Mouse (Mus musculus) lung, embryonic 16.5 days (tissue): ENCODE data around the gene Brpf3. TPM values are rescaled to one million over a fixed set of nuclear protein-coding genes. Genes with fewer than 3 reads are reported as not detected.
"Not testable (repeated sequence)": the region's sequence is repeated elsewhere in the genome, so short reads cannot be mapped to it uniquely, and the experiment has no call there.

Experiments
- ATAC-seq: fragments of 200-750 bp; cut with Nextera tagmentation; 2 replicates; pipeline ENCODE4 v1.8.0; 2017; ENCODE audit warnings: low read depth, mild to moderate bottlenecking, moderate library complexity
- H3K27ac ChIP-seq: fragments of 300-500 bp; sonication (generic); 2 replicates; pipeline ENCODE4 v1.5.1; 2014; ENCODE audit warnings: mild to moderate bottlenecking, control low read depth, low read length
- H3K27me3 ChIP-seq: fragments of 300-500 bp; sonication (generic); 2 replicates; pipeline ENCODE4 v1.6.1; 2014; ENCODE audit warnings: low read depth, low read length, mixed read lengths; ENCODE audit not compliant: control insufficient read depth, insufficient read depth
- H3K36me3 ChIP-seq: fragments of 300-500 bp; sonication (generic); 2 replicates; pipeline ENCODE4 v1.6.1; 2014; ENCODE audit warnings: low read length; ENCODE audit not compliant: control insufficient read depth, insufficient read depth
- H3K4me1 ChIP-seq: fragments of 300-500 bp; sonication (generic); replicated peaks from 2 replicates; pipeline ENCODE4 v1.6.1; 2014; ENCODE audit warnings: low read length, mixed read lengths; ENCODE audit not compliant: control insufficient read depth, insufficient read depth
- H3K4me2 ChIP-seq: fragments of 300-500 bp; sonication (generic); 2 replicates; pipeline ENCODE4 v1.6.1; 2014; ENCODE audit warnings: low read depth, low read length, control low read depth
- H3K4me3 ChIP-seq: fragments of 300-500 bp; sonication (generic); 2 replicates; pipeline ENCODE4 v1.5.1; 2014; ENCODE audit warnings: mild to moderate bottlenecking, low read length, control low read depth
- H3K9ac ChIP-seq: fragments of 300-500 bp; sonication (generic); 2 replicates; pipeline ENCODE4 v1.6.1; 2014; ENCODE audit warnings: low read length, control low read depth
- H3K9me3 ChIP-seq: fragments of 300-500 bp; sonication (generic); 2 replicates; pipeline ENCODE4 v1.6.1; 2016; ENCODE audit warnings: low read length; ENCODE audit not compliant: control insufficient read depth
- WGBS: fragments of 180-500 bp; shearing (Covaris S2); extraction: QIAGEN DNeasy Blood & Tissue Kit; methylation state at CpG from one replicate; pipeline ENCODE4 v1.1.7; 2014; 5-methylcytosine and 5-hydroxymethylcytosine counted together
- polyA plus RNA-seq: library from polyadenylated mRNA; unstranded; fragments of >200 nt; fragmentation: Nextera tagmentation; extraction: Ambion mirVana; gene quantifications from 2 replicates; pipeline ENCODE4 v1.2.1, GENCODE M21; 2015

Brpf3 gene
- polyA plus RNA-seq, 1 experiment from 2014 or later, result 9.5 TPM

GRCm38 (mm10) chr17:28834676-28835075 is 33.8 kb downstream of the Brpf3 start:
- H3K4me2 ChIP-seq, result no peak overlapping the region
- 0 out of 2 replicates have a peak, but pooled peaks cover 4% of the 10 kb centered on the region for H3K4me1 ChIP-seq
- no peak overlapping the region; the same call in 1 of the 2 replicates for H3K9ac ChIP-seq
- peaks cover 3% of the 10 kb centered on the region; the same call in 1 of the 2 replicates for H3K9me3 ChIP-seq
- 0 out of 2 replicates have a peak overlapping the region, but pooled peaks have one; percentile 27 for H3K27ac ChIP-seq
- ATAC-seq, result peak; percentile 60; the same call in 1 of the 2 replicates
- 48% methylated on average over 10 of the region's 10 CpGs for WGBS
- H3K27me3 ChIP-seq, result no peaks in the 10 kb centered on the region
- H3K36me3 ChIP-seq, result peaks cover 57% of the 10 kb centered on the region
- H3K4me3 ChIP-seq, result no peak overlapping the region

- H3K4me1 ChIP-seq, result 0 out of 2 replicates have a peak, but pooled peaks cover 4% of the 10 kb centered on the region
- no peak overlapping the region for H3K27ac ChIP-seq
- H3K9me3 ChIP-seq, result peaks cover 6% of the 10 kb centered on the region; the same call in 1 of the 2 replicates
- 85% methylated on average over 7 of the region's 7 CpGs for WGBS
- no peak for ATAC-seq
- H3K9ac ChIP-seq, result no peak overlapping the region
- no peaks in the 10 kb centered on the region for H3K27me3 ChIP-seq
- H3K4me3 ChIP-seq, result no peak overlapping the region
- H3K4me2 ChIP-seq, result no peak overlapping the region
- peaks cover 40% of the 10 kb centered on the region for H3K36me3 ChIP-seq
These were observed 37.0 kb downstream of the Brpf3 start for GRCm38 (mm10) chr17:28837840-28838239.

GRCm38 (mm10) chr17:28841947-28842346 is 41.1 kb downstream of the Brpf3 start:
- ATAC-seq, H3K9ac ChIP-seq, H3K4me2 ChIP-seq, H3K27ac ChIP-seq, H3K9me3 ChIP-seq, H3K4me3 ChIP-seq, H3K27me3 ChIP-seq, H3K4me1 ChIP-seq: not testable (repeated sequence)
- 96% methylated on average over 4 of the region's 4 CpGs for WGBS
- peaks cover 24% of the 10 kb centered on the region for H3K36me3 ChIP-seq

GRCm38 (mm10) chr17:28843665-28844064 is 42.8 kb downstream of the Brpf3 start:
- H3K36me3 ChIP-seq, result peaks cover 9% of the 10 kb centered on the region
- 81% methylated on average over 5 of the region's 5 CpGs for WGBS
- H3K27ac ChIP-seq, result no peak overlapping the region
- H3K4me1 ChIP-seq, result peaks cover 8% of the 10 kb centered on the region; the same call in 1 of the 2 replicates
- no peak overlapping the region for H3K4me3 ChIP-seq
- ATAC-seq, result no peak
- no peak overlapping the region for H3K9ac ChIP-seq
- no peak overlapping the region for H3K4me2 ChIP-seq
- H3K27me3 ChIP-seq, result no peaks in the 10 kb centered on the region
- peaks cover 6% of the 10 kb centered on the region; the same call in 1 of the 2 replicates for H3K9me3 ChIP-seq

GRCm38 (mm10) chr17:28846974-28847617 is 46.2 kb downstream of the Brpf3 start:
- 15% methylated on average over 11 of the region's 11 CpGs for WGBS
- no peaks in the 10 kb centered on the region for H3K36me3 ChIP-seq
- H3K9me3 ChIP-seq, result 0 out of 2 replicates have a peak, but pooled peaks cover under 1% of the 10 kb centered on the region
- peaks cover 8% of the 10 kb centered on the region; the same call in 1 of the 2 replicates for H3K4me1 ChIP-seq
- H3K9ac ChIP-seq, result no peak overlapping the region
- H3K27ac ChIP-seq, result peak overlapping the region; percentile 61
- no peak overlapping the region for H3K4me3 ChIP-seq
- H3K27me3 ChIP-seq, result no peaks in the 10 kb centered on the region
- ATAC-seq, result peak; percentile 83
- H3K4me2 ChIP-seq, result no peak overlapping the region

- H3K4me3 ChIP-seq, result no peak overlapping the region
- ATAC-seq, result no peak
- no peak overlapping the region for H3K4me2 ChIP-seq
- H3K9ac ChIP-seq, result no peak overlapping the region
- 97% methylated on average over 5 of the region's 5 CpGs for WGBS
- H3K36me3 ChIP-seq, result no peaks in the 10 kb centered on the region
- no peak overlapping the region for H3K27ac ChIP-seq
- H3K9me3 ChIP-seq, result no peaks in the 10 kb centered on the region
- H3K4me1 ChIP-seq, result peaks cover 8% of the 10 kb centered on the region; the same call in 1 of the 2 replicates
- H3K27me3 ChIP-seq, result no peaks in the 10 kb centered on the region
These were observed 49.6 kb downstream of the Brpf3 start for GRCm38 (mm10) chr17:28850511-28850910.

- no peak for ATAC-seq
- H3K9ac ChIP-seq, result no peak overlapping the region
- H3K9me3 ChIP-seq, result peaks cover 6% of the 10 kb centered on the region
- no peak overlapping the region for H3K27ac ChIP-seq
- H3K36me3 ChIP-seq, result no peaks in the 10 kb centered on the region
- H3K4me3 ChIP-seq, result no peak overlapping the region
- no peaks in the 10 kb centered on the region for H3K4me1 ChIP-seq
- no peaks in the 10 kb centered on the region for H3K27me3 ChIP-seq
- no peak overlapping the region for H3K4me2 ChIP-seq
- WGBS, result 77% methylated on average over 7 of the region's 7 CpGs
These were observed 53.5 kb downstream of the Brpf3 start for GRCm38 (mm10) chr17:28854377-28854776.

GRCm38 (mm10) chr17:28855166-28855885 is 54.4 kb downstream of the Brpf3 start:
- Histone ChIP-seq H3K36me3 (no peaks in the 10 kb centered on the region), H3K4me1 (no peaks in the 10 kb centered on the region), H3K4me3 (no peak overlapping the region), H3K9ac (no peak overlapping the region), H3K27ac (no peak overlapping the region), H3K27me3 (no peaks in the 10 kb centered on the region), H3K4me2 (no peak overlapping the region), H3K9me3 (peaks cover 6% of the 10 kb centered on the region)
- ATAC-seq, result no peak
- 65% methylated on average over 9 of the region's 9 CpGs for WGBS

GRCm38 (mm10) chr17:28856030-28856429 is 55.1 kb downstream of the Brpf3 start:
- Histone ChIP-seq H3K9me3 (peaks cover 6% of the 10 kb centered on the region), H3K4me3 (no peak overlapping the region), H3K4me2 (no peak overlapping the region), H3K27me3 (no peaks in the 10 kb centered on the region), H3K4me1 (no peaks in the 10 kb centered on the region), H3K27ac (no peak overlapping the region), H3K36me3 (no peaks in the 10 kb centered on the region), H3K9ac (no peak overlapping the region)
- no peak for ATAC-seq
- WGBS, result 56% methylated on average over 3 of the region's 3 CpGs
